Mouse (Mus musculus): ENCODE data around the gene Thsd4.

Gene Thsd4

GRCm38 (mm10) chr9:60129235-60129991 lies 392.4 kb downstream of the Thsd4 start:
- DNase-seq = no peak

GRCm38 (mm10) chr9:60126961-60127360 lies 394.9 kb downstream of the Thsd4 start:
- no peak for DNase-seq

GRCm38 (mm10) chr9:60124102-60124501 lies 397.7 kb downstream of the Thsd4 start:
- DNase-seq = no peak

- no peak for DNase-seq
Measured at GRCm38 (mm10) chr9:60123066-60123465, 398.8 kb downstream of the Thsd4 start.

GRCm38 (mm10) chr9:60119846-60120245 lies 402.0 kb downstream of the Thsd4 start:
- DNase-seq = no peak

GRCm38 (mm10) chr9:60117831-60118230 lies 404.0 kb downstream of the Thsd4 start:
- DNase-seq = no peak

GRCm38 (mm10) chr9:60115711-60116247 lies 406.1 kb downstream of the Thsd4 start:
- no peak for DNase-seq

GRCm38 (mm10) chr9:60115306-60115705 lies 406.5 kb downstream of the Thsd4 start:
- DNase-seq = no peak

- DNase-seq = no peak
Measured at GRCm38 (mm10) chr9:60110200-60110599, 411.6 kb downstream of the Thsd4 start.

GRCm38 (mm10) chr9:60106683-60107082 lies 415.2 kb downstream of the Thsd4 start:
- no peak for DNase-seq

GRCm38 (mm10) chr9:60106106-60106505 lies 415.7 kb downstream of the Thsd4 start:
- no peak for DNase-seq

- DNase-seq = no peak
Measured at GRCm38 (mm10) chr9:60094211-60094610, 427.6 kb downstream of the Thsd4 start.

- DNase-seq = no peak
Measured at GRCm38 (mm10) chr9:60092428-60092827, 429.4 kb downstream of the Thsd4 start.

GRCm38 (mm10) chr9:60089441-60089840 lies 432.4 kb downstream of the Thsd4 start:
- DNase-seq = no peak

GRCm38 (mm10) chr9:60088101-60088500 lies 433.7 kb downstream of the Thsd4 start:
- DNase-seq = peak; percentile 40

- DNase-seq = no peak
Measured at GRCm38 (mm10) chr9:60082107-60082581, 439.7 kb downstream of the Thsd4 start.

GRCm38 (mm10) chr9:60077761-60078160 lies 444.1 kb downstream of the Thsd4 start:
- DNase-seq = no peak

GRCm38 (mm10) chr9:60076396-60076795 lies 445.4 kb downstream of the Thsd4 start:
- DNase-seq = no peak

GRCm38 (mm10) chr9:60071620-60072263 lies 450.1 kb downstream of the Thsd4 start:
- no peak for DNase-seq

- DNase-seq = no peak
Measured at GRCm38 (mm10) chr9:60067241-60067640, 454.6 kb downstream of the Thsd4 start.

- DNase-seq = no peak
Measured at GRCm38 (mm10) chr9:60065184-60065583, 456.7 kb downstream of the Thsd4 start.

GRCm38 (mm10) chr9:60063191-60063720 lies 458.6 kb downstream of the Thsd4 start:
- DNase-seq = no peak

- DNase-seq = no peak
Measured at GRCm38 (mm10) chr9:60056131-60056530, 465.7 kb downstream of the Thsd4 start.

GRCm38 (mm10) chr9:60054951-60055350 lies 466.9 kb downstream of the Thsd4 start:
- DNase-seq = peak; percentile 10

Data from right cerebral cortex, postnatal 14 days (tissue).